Mouse (Mus musculus): Measurements from ENCODE around the gene Rpgrip1l. TPM values are rescaled to one million over a fixed set of nuclear protein-coding genes. Genes with fewer than 3 reads are reported as not detected.

The Rpgrip1l gene
- total RNA-seq, 2 experiments from 2014 or later = 5.5 to 7.0 TPM

Other genes with a start within 250 kb of the Rpgrip1l start
- 10 to 100 TPM; 32.7 to 45.8 TPM for gene Rbl2, start 243.2 kb downstream of the Rpgrip1l start, total RNA-seq (2021)
- 10 to 100 TPM; 45.3 to 50.1 TPM for gene Aktip, start 113.3 kb downstream of the Rpgrip1l start, total RNA-seq (2021)
- 10 to 100 TPM; 73.6 to 78.4 TPM for gene Fto, start 263 bp upstream of the Rpgrip1l start, total RNA-seq (2021)